Mouse (Mus musculus): ENCODE measurements around the gene Gm17622. TPM values are rescaled to one million over a fixed set of nuclear protein-coding genes. Genes with fewer than 3 reads are reported as not detected.

Gene Gm17622
- polyA plus RNA-seq, 1 experiment, result not detected

DNA sequence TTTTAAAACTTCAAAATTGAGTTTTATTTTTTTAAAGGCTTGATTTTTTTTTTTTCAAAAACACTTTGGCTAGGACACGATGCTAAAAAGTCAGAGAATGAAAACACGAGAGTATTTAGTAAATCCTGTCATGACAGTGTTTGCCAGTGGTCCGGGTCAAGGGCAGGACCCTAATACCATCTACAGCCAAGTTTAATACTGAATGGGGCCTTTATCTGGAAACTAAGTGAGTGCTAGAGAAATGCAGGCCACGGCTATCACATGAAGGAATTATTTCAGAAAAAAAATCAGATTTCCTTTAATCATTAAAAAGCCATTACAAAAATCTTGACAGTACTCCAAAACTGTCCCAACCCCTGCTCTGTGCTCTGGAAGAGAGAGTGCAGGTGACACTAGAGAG lies 15.1 kb downstream of the Gm17622 start:
- peaks cover 8% of the 10 kb centered on the region for H3K4me1 ChIP-seq (replicated peaks; ENCODE audit: control insufficient read depth, insufficient read depth, low read length)
- no peak for DNase-seq
- H3K27me3 ChIP-seq (ENCODE audit: control insufficient read depth, insufficient read depth, low read length), result no peaks in the 10 kb centered on the region
- 96% methylated on average over 4 of the region's 4 CpGs for WGBS
- H3K4me3 ChIP-seq (ENCODE audit: control insufficient read depth, insufficient read depth, low read length), result no peak overlapping the region
- H3K36me3 ChIP-seq (ENCODE audit: control insufficient read depth, insufficient read depth, low read length), result peaks cover 3% of the 10 kb centered on the region
- TF ChIP-seq CTCF (IDR thresholded peaks at IDR 0.05; ENCODE audit: borderline replicate concordance, control insufficient read depth, extremely low read depth, insufficient read depth, low read length, poor library complexity) (no peak), POLR2A (IDR thresholded peaks at IDR 0.05; ENCODE audit: control insufficient read depth, extremely low read depth, insufficient read depth, low read length, poor library complexity) (no peak)
- no peak overlapping the region for H3K27ac ChIP-seq (ENCODE audit: control insufficient read depth, insufficient read depth, low read length)

DNA sequence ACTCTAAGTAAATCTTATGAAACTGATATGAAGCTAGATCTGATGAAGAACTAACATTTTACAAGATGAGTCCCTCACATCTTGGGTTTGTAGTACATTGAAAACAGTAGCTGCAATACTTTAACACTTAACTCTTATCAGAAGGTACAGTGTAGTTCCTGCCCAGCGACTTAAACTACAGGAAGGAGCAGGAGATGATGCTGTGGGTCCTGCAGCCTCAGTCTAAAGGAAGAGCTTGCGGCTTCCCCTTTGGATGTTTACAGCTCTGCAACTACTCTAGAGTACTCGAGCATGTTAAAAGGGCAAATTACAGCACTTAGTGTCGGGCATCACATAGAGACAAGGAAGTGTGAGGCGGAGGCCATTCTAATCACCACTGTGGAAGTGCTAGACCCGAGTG lies 15.8 kb downstream of the Gm17622 start:
- no peaks in the 10 kb centered on the region for H3K27me3 ChIP-seq (ENCODE audit: control insufficient read depth, insufficient read depth, low read length)
- WGBS, result 35% methylated on average over 6 of the region's 6 CpGs
- DNase-seq, result no peak
- H3K36me3 ChIP-seq (ENCODE audit: control insufficient read depth, insufficient read depth, low read length), result no peaks in the 10 kb centered on the region
- TF ChIP-seq CTCF (IDR thresholded peaks at IDR 0.05; ENCODE audit: borderline replicate concordance, control insufficient read depth, extremely low read depth, insufficient read depth, low read length, poor library complexity), result no peak
- TF ChIP-seq POLR2A (IDR thresholded peaks at IDR 0.05; ENCODE audit: control insufficient read depth, extremely low read depth, insufficient read depth, low read length, poor library complexity), result no peak
- H3K4me3 ChIP-seq (ENCODE audit: control insufficient read depth, insufficient read depth, low read length), result no peak overlapping the region
- H3K4me1 ChIP-seq (replicated peaks; ENCODE audit: control insufficient read depth, insufficient read depth, low read length), result peaks cover 9% of the 10 kb centered on the region
- H3K27ac ChIP-seq (ENCODE audit: control insufficient read depth, insufficient read depth, low read length), result no peak overlapping the region

DNA sequence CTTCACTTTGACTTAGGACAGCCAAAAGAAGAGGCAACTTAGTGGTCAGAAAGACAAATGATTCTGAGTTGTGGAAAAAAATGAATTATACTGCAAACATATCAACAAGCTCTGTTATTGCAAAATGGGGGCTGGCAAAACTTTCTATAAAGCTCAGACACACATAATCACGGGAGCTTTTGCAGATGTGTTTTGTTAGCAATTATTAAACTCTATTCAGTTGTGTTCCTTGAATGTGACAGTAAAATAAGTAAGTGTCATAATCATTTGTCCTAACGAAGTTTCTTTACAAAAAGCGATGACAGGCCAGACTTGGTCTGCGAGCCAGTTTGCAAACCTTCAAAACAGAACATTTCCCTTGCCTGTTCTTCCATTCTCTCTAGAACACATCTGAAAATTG lies 17.0 kb downstream of the Gm17622 start:
- TF ChIP-seq POLR2A (IDR thresholded peaks at IDR 0.05; ENCODE audit: control insufficient read depth, extremely low read depth, insufficient read depth, low read length, poor library complexity), result no peak
- no peak for TF ChIP-seq CTCF (IDR thresholded peaks at IDR 0.05; ENCODE audit: borderline replicate concordance, control insufficient read depth, extremely low read depth, insufficient read depth, low read length, poor library complexity)
- DNase-seq, result no peak
- WGBS, result 97% methylated on average over 4 of the region's 4 CpGs
- H3K4me1 ChIP-seq (replicated peaks; ENCODE audit: control insufficient read depth, insufficient read depth, low read length), result peaks cover 9% of the 10 kb centered on the region
- no peaks in the 10 kb centered on the region for H3K36me3 ChIP-seq (ENCODE audit: control insufficient read depth, insufficient read depth, low read length)
- H3K27ac ChIP-seq (ENCODE audit: control insufficient read depth, insufficient read depth, low read length), result no peak overlapping the region
- no peaks in the 10 kb centered on the region for H3K27me3 ChIP-seq (ENCODE audit: control insufficient read depth, insufficient read depth, low read length)
- no peak overlapping the region for H3K4me3 ChIP-seq (ENCODE audit: control insufficient read depth, insufficient read depth, low read length)

DNA sequence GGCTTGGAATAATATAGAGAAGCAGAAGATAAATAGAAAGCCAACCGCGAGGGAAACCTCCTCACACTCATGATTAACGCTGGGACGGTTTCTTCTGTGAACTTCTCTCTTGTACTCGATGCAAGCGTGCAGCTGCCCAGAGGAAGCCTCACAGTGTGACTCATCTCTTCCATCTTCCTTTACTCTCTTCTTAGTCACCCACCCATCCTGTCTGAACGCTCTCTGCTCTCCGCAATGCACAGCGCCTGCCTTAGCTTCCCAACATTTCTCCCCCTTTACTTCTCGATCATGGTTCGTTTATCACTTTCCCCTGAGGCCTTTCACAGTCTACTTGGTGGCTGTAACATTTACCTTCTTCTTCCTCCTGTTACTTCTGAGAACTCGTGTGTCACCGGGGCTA lies 20.1 kb downstream of the Gm17622 start:
- WGBS, result 12% methylated on average over 13 of the region's 13 CpGs
- DNase-seq, result peak; percentile 20

DNA sequence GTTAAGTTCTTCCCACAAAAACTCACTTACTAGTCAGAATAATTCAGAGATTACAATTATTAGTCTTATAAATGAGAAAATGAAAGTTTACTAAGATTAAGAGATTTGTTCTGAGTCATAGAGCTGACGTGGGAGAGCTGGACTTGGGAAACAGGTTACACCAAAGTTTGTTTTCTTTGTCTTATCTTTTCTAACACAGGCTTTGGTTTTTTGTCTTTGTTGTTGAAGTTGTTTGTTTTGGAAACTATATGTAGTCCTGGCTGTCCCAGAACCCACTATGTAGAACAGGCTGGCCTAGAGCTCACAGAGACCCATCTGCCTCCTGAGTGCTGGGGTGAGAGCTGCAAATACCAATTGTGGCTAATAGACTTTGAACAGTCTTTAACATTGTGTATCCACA lies 20.7 kb downstream of the Gm17622 start:
- TF ChIP-seq POLR2A (IDR thresholded peaks at IDR 0.05; ENCODE audit: control insufficient read depth, extremely low read depth, insufficient read depth, low read length, poor library complexity) (no peak), CTCF (IDR thresholded peaks at IDR 0.05; ENCODE audit: borderline replicate concordance, control insufficient read depth, extremely low read depth, insufficient read depth, low read length, poor library complexity) (no peak)
- Histone ChIP-seq H3K27ac (ENCODE audit: control insufficient read depth, insufficient read depth, low read length) (no peak overlapping the region; the same call in 1 of the 2 replicates), H3K4me3 (ENCODE audit: control insufficient read depth, insufficient read depth, low read length) (no peak overlapping the region), H3K36me3 (ENCODE audit: control insufficient read depth, insufficient read depth, low read length) (no peaks in the 10 kb centered on the region), H3K4me1 (replicated peaks; ENCODE audit: control insufficient read depth, insufficient read depth, low read length) (peaks cover 9% of the 10 kb centered on the region), H3K27me3 (ENCODE audit: control insufficient read depth, insufficient read depth, low read length) (no peaks in the 10 kb centered on the region)
- WGBS, result 80% methylated on average over 1 of the region's 1 CpGs
- DNase-seq, result no peak

More for the DNA sequence above, 20.1 kb downstream of the Gm17622 start:
- Histone ChIP-seq H3K4me1 (replicated peaks; ENCODE audit: control insufficient read depth, insufficient read depth, low read length) (peaks cover 9% of the 10 kb centered on the region), H3K27me3 (ENCODE audit: control insufficient read depth, insufficient read depth, low read length) (no peaks in the 10 kb centered on the region), H3K36me3 (ENCODE audit: control insufficient read depth, insufficient read depth, low read length) (no peaks in the 10 kb centered on the region), H3K4me3 (ENCODE audit: control insufficient read depth, insufficient read depth, low read length) (no peak overlapping the region), H3K27ac (ENCODE audit: control insufficient read depth, insufficient read depth, low read length) (no peak overlapping the region)
- TF ChIP-seq CTCF (IDR thresholded peaks at IDR 0.05; ENCODE audit: borderline replicate concordance, control insufficient read depth, extremely low read depth, insufficient read depth, low read length, poor library complexity), result no peak
- no peak for TF ChIP-seq POLR2A (IDR thresholded peaks at IDR 0.05; ENCODE audit: control insufficient read depth, extremely low read depth, insufficient read depth, low read length, poor library complexity)

DNA sequence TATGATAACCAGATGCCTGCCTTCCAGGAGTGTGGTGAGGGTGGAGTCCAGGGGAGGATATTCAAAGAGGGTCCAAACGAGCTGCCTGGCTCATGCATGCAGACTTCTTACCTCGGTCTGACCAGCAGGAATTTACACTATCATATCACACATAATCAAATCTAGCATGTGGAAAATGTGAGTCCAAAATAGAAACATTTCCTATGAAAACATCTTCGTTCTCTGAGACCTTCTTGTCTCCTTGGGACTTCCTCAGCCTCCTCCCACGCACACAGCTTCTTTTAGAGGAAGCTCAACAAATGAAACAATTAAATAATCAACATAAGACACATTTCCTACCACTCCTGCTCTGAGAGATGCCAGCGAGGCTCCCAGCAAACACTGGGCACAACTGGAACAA lies 21.4 kb downstream of the Gm17622 start:
- Histone ChIP-seq H3K4me1 (replicated peaks; ENCODE audit: control insufficient read depth, insufficient read depth, low read length) (peaks cover 9% of the 10 kb centered on the region), H3K4me3 (ENCODE audit: control insufficient read depth, insufficient read depth, low read length) (no peak overlapping the region), H3K27me3 (ENCODE audit: control insufficient read depth, insufficient read depth, low read length) (no peaks in the 10 kb centered on the region), H3K27ac (ENCODE audit: control insufficient read depth, insufficient read depth, low read length) (no peak overlapping the region), H3K36me3 (ENCODE audit: control insufficient read depth, insufficient read depth, low read length) (no peaks in the 10 kb centered on the region)
- no peak for TF ChIP-seq CTCF (IDR thresholded peaks at IDR 0.05; ENCODE audit: borderline replicate concordance, control insufficient read depth, extremely low read depth, insufficient read depth, low read length, poor library complexity)
- TF ChIP-seq POLR2A (IDR thresholded peaks at IDR 0.05; ENCODE audit: control insufficient read depth, extremely low read depth, insufficient read depth, low read length, poor library complexity), result no peak
- WGBS, result 77% methylated on average over 5 of the region's 5 CpGs
- DNase-seq, result no peak

Measured in thymus, adult 2 months (tissue).